Mouse (Mus musculus): ENCODE data around the gene Plxnc1. TPM values are rescaled to one million over a fixed set of nuclear protein-coding genes. Genes with fewer than 3 reads are reported as not detected.

The Plxnc1 gene
- polyA plus RNA-seq, 1 experiment = 0.55 TPM

GRCm38 (mm10) chr10:94958311-94958710 lies 13.7 kb upstream of the Plxnc1 start:
- DNase-seq (ENCODE audit: low read depth, low spot score) = peak; percentile 6

GRCm38 (mm10) chr10:94957705-94958104 lies 13.1 kb upstream of the Plxnc1 start:
- DNase-seq (ENCODE audit: low read depth, low spot score) = no peak
- WGBS = 80% methylated on average over 7 of the region's 7 CpGs

More at GRCm38 (mm10) chr10:94958311-94958710, 13.7 kb upstream of the Plxnc1 start:
- WGBS = 15% methylated on average over 7 of the region's 7 CpGs

GRCm38 (mm10) chr10:94947915-94948675 lies 3.5 kb upstream of the Plxnc1 start:
- 77% methylated on average over 10 of the region's 10 CpGs for WGBS

GRCm38 (mm10) chr10:94947386-94947785 lies 2.8 kb upstream of the Plxnc1 start:
- DNase-seq (ENCODE audit: low read depth, low spot score) = no peak
- WGBS = 56% methylated on average over 7 of the region's 7 CpGs

More at GRCm38 (mm10) chr10:94947915-94948675, 3.5 kb upstream of the Plxnc1 start:
- DNase-seq (ENCODE audit: low read depth, low spot score) = no peak

GRCm38 (mm10) chr10:94945206-94945711 lies 624 bp upstream of the Plxnc1 start:
- 1% methylated on average over 36 of the region's 36 CpGs for WGBS
- no peak for DNase-seq (ENCODE audit: low read depth, low spot score)

GRCm38 (mm10) chr10:94943846-94944690 lies 567 bp downstream of the Plxnc1 start:
- WGBS = 2% methylated on average over 110 of the region's 110 CpGs
- DNase-seq (ENCODE audit: low read depth, low spot score) = no peak

- no peak for DNase-seq (ENCODE audit: low read depth, low spot score)
- under 1% methylated on average over 26 of the region's 26 CpGs for WGBS
These were observed 1.2 kb downstream of the Plxnc1 start for GRCm38 (mm10) chr10:94943401-94943845.

GRCm38 (mm10) chr10:94942449-94943041 lies 2.1 kb downstream of the Plxnc1 start:
- DNase-seq (ENCODE audit: low read depth, low spot score) = no peak
- WGBS = 10% methylated on average over 17 of the region's 17 CpGs

- 38% methylated on average over 4 of the region's 4 CpGs for WGBS
These were observed 3.1 kb downstream of the Plxnc1 start for GRCm38 (mm10) chr10:94941551-94941950.

GRCm38 (mm10) chr10:94940786-94941185 lies 3.8 kb downstream of the Plxnc1 start:
- DNase-seq (ENCODE audit: low read depth, low spot score) = no peak
- WGBS = 37% methylated on average over 7 of the region's 7 CpGs

More at GRCm38 (mm10) chr10:94941551-94941950, 3.1 kb downstream of the Plxnc1 start:
- no peak for DNase-seq (ENCODE audit: low read depth, low spot score)

- WGBS = 39% methylated on average over 2 of the region's 2 CpGs
- DNase-seq (ENCODE audit: low read depth, low spot score) = no peak
These were observed 4.6 kb downstream of the Plxnc1 start for GRCm38 (mm10) chr10:94940061-94940460.

GRCm38 (mm10) chr10:94938899-94939298 lies 5.7 kb downstream of the Plxnc1 start:
- DNase-seq (ENCODE audit: low read depth, low spot score) = no peak
- 81% methylated on average over 2 of the region's 2 CpGs for WGBS

GRCm38 (mm10) chr10:94938320-94938719 lies 6.3 kb downstream of the Plxnc1 start:
- DNase-seq (ENCODE audit: low read depth, low spot score) = no peak
- 88% methylated on average over 6 of the region's 6 CpGs for WGBS

GRCm38 (mm10) chr10:94935270-94935669 lies 9.4 kb downstream of the Plxnc1 start:
- no peak for DNase-seq (ENCODE audit: low read depth, low spot score)
- 84% methylated on average over 4 of the region's 4 CpGs for WGBS

GRCm38 (mm10) chr10:94934151-94934614 lies 10.5 kb downstream of the Plxnc1 start:
- WGBS = 79% methylated on average over 9 of the region's 9 CpGs
- no peak for DNase-seq (ENCODE audit: low read depth, low spot score)

- DNase-seq (ENCODE audit: low read depth, low spot score) = no peak
- 43% methylated on average over 9 of the region's 9 CpGs for WGBS
These were observed 12.4 kb downstream of the Plxnc1 start for GRCm38 (mm10) chr10:94931961-94932832.

- 78% methylated on average over 4 of the region's 4 CpGs for WGBS
- no peak for DNase-seq (ENCODE audit: low read depth, low spot score)
These were observed 16.5 kb downstream of the Plxnc1 start for GRCm38 (mm10) chr10:94928164-94928563.

- no peak for DNase-seq (ENCODE audit: low read depth, low spot score)
- 82% methylated on average over 3 of the region's 3 CpGs for WGBS
These were observed 18.3 kb downstream of the Plxnc1 start for GRCm38 (mm10) chr10:94926297-94926696.

GRCm38 (mm10) chr10:94924878-94925277 lies 19.8 kb downstream of the Plxnc1 start:
- 91% methylated on average over 4 of the region's 4 CpGs for WGBS
- no peak for DNase-seq (ENCODE audit: low read depth, low spot score)
